Mouse (Mus musculus): ENCODE measurements at regions not wholly inside any gene's neighbourhood (a gene's known extent, or its start where the extent isn't known, plus 50 kb on each side); places are given as distances from the start of the nearest gene placed in this dataset.

GRCm38 (mm10) chr17:51583277-51583676 lies 249.8 kb downstream of the Satb1 start:
- TF ChIP-seq CTCF (IDR thresholded peaks at IDR 0.05; ENCODE audit: insufficient read depth, low read depth, low read length), result no peak
- TF ChIP-seq POLR2A (IDR thresholded peaks at IDR 0.05; ENCODE audit: insufficient read depth, low read depth, low read length), result no peak
